Mouse (Mus musculus) myocyte (in vitro differentiated cells): ENCODE measurements around the gene Kcnn3. TPM values are rescaled to one million over a fixed set of nuclear protein-coding genes. Genes with fewer than 3 reads are reported as not detected.

Experiments used
- H3K27me3 ChIP-seq: one replicate; pipeline ENCODE4 v1.6.1; 2011; ENCODE audit not compliant: control insufficient read depth, insufficient read depth, insufficient read length
- H3K36me3 ChIP-seq: one replicate; pipeline ENCODE4 v1.6.1; 2011; ENCODE audit not compliant: control insufficient read depth, insufficient read depth
- H3K4me2 ChIP-seq: one replicate; pipeline ENCODE4 v1.6.1; 2011; ENCODE audit warnings: low read depth, control low read depth
- H3K4me3 ChIP-seq: one replicate; pipeline ENCODE4 v1.5.1; 2011; ENCODE audit warnings: mild to moderate bottlenecking, control low read depth, moderate library complexity
- H3K79me2 ChIP-seq: one replicate; pipeline ENCODE4 v1.6.1; 2011; ENCODE audit not compliant: control insufficient read depth, insufficient read depth
- H3ac ChIP-seq: one replicate; pipeline ENCODE4 v1.6.1; 2011; ENCODE audit not compliant: control insufficient read depth, insufficient read length
- CEBPB ChIP-seq: IDR thresholded peaks from 2 replicates; pipeline ENCODE4 v1.6.1; 2011; ENCODE audit warnings: mild to moderate bottlenecking, moderate library complexity; ENCODE audit not compliant: poor library complexity, insufficient read depth, severe bottlenecking
- E2F4 ChIP-seq: IDR thresholded peaks from one replicate; pipeline ENCODE4 v1.6.1; 2011; ENCODE audit warnings: mild to moderate bottlenecking, control low read depth, moderate library complexity; ENCODE audit not compliant: insufficient read depth
- MAX ChIP-seq: IDR thresholded peaks from one replicate; pipeline ENCODE4 v1.6.1; 2011; ENCODE audit warnings: low read depth, mild to moderate bottlenecking, control low read depth
- MYOD1 ChIP-seq, 3 experiments: IDR thresholded peaks; one replicate each; pipeline ENCODE4 v1.6.1; 2011; ENCODE audit warnings: control low read depth in 2 of 3, low read depth in 2 of 3, mild to moderate bottlenecking in 2 of 3, moderate library complexity in 1 of 3; ENCODE audit not compliant: insufficient read length in 2 of 3, control insufficient read depth in 1 of 3
- MYOG ChIP-seq, 3 experiments: IDR thresholded peaks; one replicate each; pipeline ENCODE4 v1.6.1; 2011; ENCODE audit warnings: control low read depth in 2 of 3, low read depth in 2 of 3, mild to moderate bottlenecking in 2 of 3; ENCODE audit not compliant: insufficient read length in 2 of 3, control insufficient read depth in 1 of 3, insufficient read depth in 1 of 3
- POLR2A ChIP-seq: IDR thresholded peaks from one replicate; pipeline ENCODE4 v1.6.1; 2011; ENCODE audit warnings: low read depth, mild to moderate bottlenecking, control low read depth, moderate library complexity; ENCODE audit not compliant: insufficient read length
- POLR2AphosphoS2 ChIP-seq: IDR thresholded peaks from one replicate; pipeline ENCODE4 v1.6.1; 2011; ENCODE audit warnings: low read depth, control low read depth; ENCODE audit not compliant: insufficient read length
- REST ChIP-seq: IDR thresholded peaks from one replicate; pipeline ENCODE4 v1.6.1; 2011; ENCODE audit warnings: mild to moderate bottlenecking, control low read depth, moderate library complexity; ENCODE audit not compliant: insufficient read depth, insufficient read length
- SRF ChIP-seq: IDR thresholded peaks from one replicate; pipeline ENCODE4 v1.6.1; 2011; ENCODE audit warnings: low read depth; ENCODE audit not compliant: control insufficient read depth, insufficient read length
- TCF12 ChIP-seq: IDR thresholded peaks from one replicate; pipeline ENCODE4 v1.6.1; 2011; ENCODE audit warnings: mild to moderate bottlenecking, control low read depth; ENCODE audit not compliant: poor library complexity, insufficient read depth, severe bottlenecking
- TCF3 ChIP-seq: IDR thresholded peaks from one replicate; pipeline ENCODE4 v1.6.1; 2011; ENCODE audit warnings: low read depth, control low read depth; ENCODE audit not compliant: insufficient read length
- USF1 ChIP-seq: IDR thresholded peaks from one replicate; pipeline ENCODE4 v1.6.1; 2011; ENCODE audit warnings: low read depth, mild to moderate bottlenecking, control low read depth, moderate library complexity
- polyA plus RNA-seq: library from polyadenylated mRNA; unstranded; fragments of >200 nt; fragmentation: generic; extraction: Trizol; gene quantifications from one replicate; pipeline ENCODE4 v1.2.1, GENCODE M21; 2012; ENCODE audit warnings: missing spikeins

The Kcnn3 gene
- polyA plus RNA-seq, 1 experiment, result 0.68 TPM

GRCm38 (mm10) chr3:89482249-89482648 is 37.7 kb upstream of the Kcnn3 start:
- TF ChIP-seq TCF12 (no peak), POLR2A (no peak), MYOG (IDR thresholded peaks at IDR 0.05; ENCODE audit: control insufficient read depth in 1 of 3, insufficient read depth in 1 of 3, insufficient read length in 2 of 3, low read depth in 2 of 3) (no peak), USF1 (no peak)
- peaks cover 10% of the 10 kb centered on the region for H3K27me3 ChIP-seq

GRCm38 (mm10) chr3:89484766-89485524 is 35.0 kb upstream of the Kcnn3 start:
- TF ChIP-seq POLR2A, result no peak
- TF ChIP-seq MAX, result no peak
- TF ChIP-seq MYOG (IDR thresholded peaks at IDR 0.05; ENCODE audit: control insufficient read depth in 1 of 3, insufficient read depth in 1 of 3, insufficient read length in 2 of 3, low read depth in 2 of 3), result no peak
- Histone ChIP-seq H3K79me2 (no peaks in the 10 kb centered on the region), H3K36me3 (no peaks in the 10 kb centered on the region), H3K4me2 (peak overlapping the region; percentile 80), H3ac (no peak overlapping the region), H3K4me3 (no peak overlapping the region), H3K27me3 (peaks cover 30% of the 10 kb centered on the region)

More at GRCm38 (mm10) chr3:89482249-89482648, 37.7 kb upstream of the Kcnn3 start:
- H3K4me2 ChIP-seq, result no peak overlapping the region
- H3K4me3 ChIP-seq, result no peak overlapping the region
- H3K36me3 ChIP-seq, result no peaks in the 10 kb centered on the region
- H3K79me2 ChIP-seq, result no peaks in the 10 kb centered on the region
- no peak overlapping the region for H3ac ChIP-seq

GRCm38 (mm10) chr3:89486111-89486510 is 33.9 kb upstream of the Kcnn3 start:
- no peak for TF ChIP-seq MYOG (IDR thresholded peaks at IDR 0.05; ENCODE audit: control insufficient read depth in 1 of 3, insufficient read depth in 1 of 3, insufficient read length in 2 of 3, low read depth in 2 of 3)
- Histone ChIP-seq H3K4me2 (no peak overlapping the region), H3K4me3 (no peak overlapping the region), H3K36me3 (no peaks in the 10 kb centered on the region), H3K79me2 (no peaks in the 10 kb centered on the region), H3K27me3 (peaks cover 41% of the 10 kb centered on the region), H3ac (no peak overlapping the region)

- TF ChIP-seq SRF, result no peak
- TF ChIP-seq TCF12, result no peak
- TF ChIP-seq MYOG (IDR thresholded peaks at IDR 0.05; ENCODE audit: control insufficient read depth in 1 of 3, insufficient read depth in 1 of 3, insufficient read length in 2 of 3, low read depth in 2 of 3), result no peak
- TF ChIP-seq MYOD1 (IDR thresholded peaks at IDR 0.05; ENCODE audit: control insufficient read depth in 1 of 3, insufficient read length in 2 of 3, low read depth in 2 of 3), result no peak
- no peak for TF ChIP-seq E2F4
- TF ChIP-seq REST, result no peak
- no peak for TF ChIP-seq POLR2A
- TF ChIP-seq USF1, result no peak
- TF ChIP-seq CEBPB, result no peak
- TF ChIP-seq TCF3, result no peak
- TF ChIP-seq MAX, result no peak
- no peak for TF ChIP-seq POLR2AphosphoS2
- H3K79me2 ChIP-seq, result no peaks in the 10 kb centered on the region
Measured at GRCm38 (mm10) chr3:89486916-89487702, 32.9 kb upstream of the Kcnn3 start.

GRCm38 (mm10) chr3:89490790-89491189 is 29.2 kb upstream of the Kcnn3 start:
- no peak overlapping the region for H3ac ChIP-seq
- H3K36me3 ChIP-seq, result no peaks in the 10 kb centered on the region
- no peak overlapping the region for H3K4me3 ChIP-seq
- TF ChIP-seq POLR2A (no peak), CEBPB (no peak), MYOD1 (IDR thresholded peaks at IDR 0.05; ENCODE audit: control insufficient read depth in 1 of 3, insufficient read length in 2 of 3, low read depth in 2 of 3) (no peak), MYOG (IDR thresholded peaks at IDR 0.05; ENCODE audit: control insufficient read depth in 1 of 3, insufficient read depth in 1 of 3, insufficient read length in 2 of 3, low read depth in 2 of 3) (no peak), TCF3 (no peak), TCF12 (no peak), POLR2AphosphoS2 (no peak), SRF (no peak), MAX (no peak), REST (no peak), USF1 (no peak), E2F4 (no peak)
- H3K4me2 ChIP-seq, result no peak overlapping the region
- no peaks in the 10 kb centered on the region for H3K79me2 ChIP-seq
- peaks cover 77% of the 10 kb centered on the region for H3K27me3 ChIP-seq

More at GRCm38 (mm10) chr3:89486916-89487702, 32.9 kb upstream of the Kcnn3 start:
- no peak overlapping the region for H3K4me2 ChIP-seq
- no peak overlapping the region for H3ac ChIP-seq
- H3K27me3 ChIP-seq, result peaks cover 51% of the 10 kb centered on the region
- no peak overlapping the region for H3K4me3 ChIP-seq
- no peaks in the 10 kb centered on the region for H3K36me3 ChIP-seq
